Mouse (Mus musculus) E14TG2a.4 (cell line): ENCODE results near the gene Prtn3.

Experiments
- CTCF ChIP-seq: conservative IDR thresholded peaks from 2 replicates; pipeline ENCODE4 v1.5.1; 2014; ENCODE audit warnings: low read length
- NANOG ChIP-seq: IDR thresholded peaks from 2 replicates; pipeline ENCODE4 v1.6.1; 2014; ENCODE audit warnings: borderline replicate concordance, low read length, mixed read lengths

- TF ChIP-seq NANOG (no peak), CTCF (no peak)
Observed at GRCm38 (mm10) chr10:79886054-79886453, 11.8 kb downstream of the Prtn3 start, which contains the start of gene Elane.
